Mouse (Mus musculus) WW6 (cell line): ENCODE results near the gene Klhl32.

Source experiments
- DNase-seq: peaks from one replicate; pipeline ENCODE4 v3.0.0-alpha.2; 2013; ENCODE audit warnings: low read depth, low spot score

Gene Klhl32

DNA sequence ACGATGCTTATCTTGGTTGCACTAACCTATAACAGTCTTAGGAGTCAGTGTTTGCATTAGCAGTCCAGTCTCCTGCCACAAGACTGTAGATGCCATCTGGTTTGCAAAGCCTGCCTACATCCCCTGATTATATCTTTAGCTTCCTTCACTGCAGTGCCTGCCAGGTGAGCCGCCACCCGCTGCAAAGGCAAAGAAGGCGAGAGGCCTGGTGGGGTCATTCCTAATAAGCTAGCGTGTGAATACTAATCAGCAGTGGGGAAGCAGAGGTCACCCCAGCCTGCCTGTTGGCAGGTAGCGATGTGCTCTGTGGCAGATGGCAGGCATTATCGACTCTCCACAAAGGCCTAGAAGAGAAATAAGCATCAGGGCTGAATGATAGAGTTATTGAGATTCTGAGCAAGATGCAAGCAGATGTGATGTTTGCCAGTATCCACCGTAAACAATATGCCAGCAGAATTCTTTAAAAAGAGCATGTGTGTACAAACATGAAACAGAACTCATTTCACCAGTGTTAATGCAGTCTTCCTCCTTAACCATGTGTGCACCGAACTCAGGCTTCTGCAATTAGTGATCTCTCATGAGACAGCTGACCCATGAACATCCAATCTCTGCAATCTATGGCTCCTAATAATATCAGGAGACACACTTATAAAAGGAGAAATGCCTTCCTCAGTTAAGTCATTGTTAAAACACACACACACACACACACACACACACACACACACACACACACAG is 219.6 kb downstream of the Klhl32 start:
- DNase-seq: no peak

DNA sequence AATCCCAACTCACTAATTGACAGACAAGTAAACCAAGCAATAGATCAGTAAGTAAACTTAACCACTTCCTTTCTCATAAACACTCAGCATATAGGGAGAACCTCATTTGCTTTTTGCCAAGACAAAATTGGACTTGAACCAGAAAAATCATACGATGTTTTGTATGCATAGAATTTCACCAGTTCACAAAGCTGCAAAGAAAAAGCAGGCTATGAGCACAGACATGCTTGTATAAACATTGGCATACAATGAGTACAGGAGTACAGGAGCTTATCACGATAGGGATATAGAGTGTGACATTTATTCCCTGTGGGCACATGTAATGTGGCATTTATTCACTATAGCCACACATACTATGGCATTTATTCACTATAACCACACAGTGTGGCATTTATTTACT is 220.5 kb downstream of the Klhl32 start:
- DNase-seq: no peak

DNA sequence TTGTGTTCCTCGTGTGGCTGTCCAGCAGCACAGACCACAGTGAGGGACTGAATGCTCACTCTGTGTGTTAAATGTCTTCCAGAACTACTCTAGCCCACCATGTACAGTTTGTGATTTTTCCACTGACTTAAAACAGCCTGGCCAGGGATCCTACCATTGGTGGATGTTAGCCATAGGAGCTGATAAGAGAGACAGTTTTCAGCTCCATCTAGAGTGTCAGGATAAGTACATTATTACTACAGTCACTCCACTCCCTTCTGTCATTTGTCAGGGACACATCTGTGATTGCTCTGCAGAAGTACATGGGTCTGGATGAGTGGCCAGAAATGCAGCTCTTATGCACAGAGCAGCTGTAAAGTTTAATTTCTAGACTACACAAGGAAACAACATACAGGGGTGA is 223.1 kb downstream of the Klhl32 start:
- no peak for DNase-seq

DNA sequence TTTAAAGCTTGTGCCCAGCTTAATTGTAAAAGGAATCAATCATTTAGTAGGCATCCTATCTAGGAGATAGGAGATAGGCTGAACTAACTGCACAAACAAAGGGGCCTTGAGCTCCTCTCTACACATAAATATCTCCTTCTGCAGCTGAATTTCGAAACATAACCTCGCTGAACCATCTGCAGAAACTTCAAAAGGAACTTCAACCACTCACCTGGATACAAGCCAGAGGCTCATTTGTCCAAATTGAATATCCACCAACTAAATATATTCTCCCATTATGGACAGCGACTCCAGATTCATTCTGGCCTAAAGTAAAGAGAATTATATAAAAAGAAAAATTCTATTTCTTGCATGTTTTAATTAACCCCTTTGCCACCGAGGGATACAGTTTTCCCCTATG is 224.2 kb downstream of the Klhl32 start:
- DNase-seq: no peak

DNA sequence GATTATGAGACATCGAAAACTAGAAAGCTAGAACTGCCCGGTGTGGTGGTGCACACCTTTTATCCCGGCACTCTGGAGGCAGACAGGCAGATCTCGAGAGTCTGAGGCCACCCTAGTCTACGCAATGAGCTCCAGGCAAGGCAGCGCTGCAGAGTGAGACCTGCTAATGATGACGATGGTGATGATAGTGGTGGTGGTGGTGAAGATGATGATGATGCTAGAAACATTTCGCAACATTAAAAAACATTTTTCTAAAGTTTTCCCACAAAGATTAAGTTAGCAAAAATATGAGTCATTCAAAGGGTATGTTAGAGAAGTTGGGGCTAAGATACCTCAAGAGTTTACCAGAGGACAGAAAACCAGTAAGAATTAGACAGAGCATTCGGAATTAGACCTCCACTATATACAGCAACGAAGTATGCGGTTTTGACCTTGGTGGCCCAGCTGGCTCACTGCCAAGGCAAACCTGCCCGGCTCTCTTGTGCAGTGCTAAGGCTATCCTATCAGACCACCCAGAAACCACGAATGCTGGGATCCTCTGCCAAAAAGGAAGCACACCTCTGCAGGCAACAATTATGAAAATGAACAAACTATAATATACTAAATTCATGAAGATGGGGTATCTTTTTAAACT is 224.9 kb downstream of the Klhl32 start:
- DNase-seq: no peak

DNA sequence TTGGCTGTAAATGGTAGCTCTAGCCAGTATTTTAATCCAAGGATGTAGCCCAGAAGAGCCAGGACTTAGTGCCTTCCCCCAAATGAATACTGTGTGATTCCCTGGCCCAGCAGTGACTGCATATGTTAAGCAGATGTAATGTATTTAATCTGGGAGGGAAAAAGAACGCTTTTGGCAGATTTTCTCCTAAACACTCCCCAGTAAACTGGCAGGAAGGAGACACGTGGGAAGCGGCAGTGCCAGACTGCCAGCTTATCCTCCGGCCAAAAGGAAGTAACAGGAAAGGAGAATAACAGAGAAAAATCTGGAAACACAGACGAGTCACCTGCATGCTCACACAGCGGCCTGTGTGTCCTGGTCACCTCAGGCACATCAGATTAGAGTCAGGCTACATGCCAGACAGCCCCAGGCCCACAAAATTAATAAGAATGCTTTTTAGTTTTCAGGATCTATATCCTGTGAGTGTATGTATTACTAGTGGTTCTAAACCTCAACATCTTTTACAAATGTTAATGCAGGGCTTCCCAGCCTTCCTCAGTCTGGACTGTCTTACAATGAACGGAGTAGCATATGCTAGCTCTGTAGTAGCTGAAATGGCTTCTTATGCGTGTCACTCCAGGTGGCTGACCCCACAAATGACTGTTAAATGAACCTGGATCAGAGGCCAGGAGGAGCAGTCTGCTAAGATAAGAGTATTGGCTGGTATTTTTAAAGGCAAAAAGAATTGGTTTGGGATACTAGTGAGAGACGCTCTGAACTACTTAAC is 229.3 kb downstream of the Klhl32 start:
- DNase-seq: no peak

DNA sequence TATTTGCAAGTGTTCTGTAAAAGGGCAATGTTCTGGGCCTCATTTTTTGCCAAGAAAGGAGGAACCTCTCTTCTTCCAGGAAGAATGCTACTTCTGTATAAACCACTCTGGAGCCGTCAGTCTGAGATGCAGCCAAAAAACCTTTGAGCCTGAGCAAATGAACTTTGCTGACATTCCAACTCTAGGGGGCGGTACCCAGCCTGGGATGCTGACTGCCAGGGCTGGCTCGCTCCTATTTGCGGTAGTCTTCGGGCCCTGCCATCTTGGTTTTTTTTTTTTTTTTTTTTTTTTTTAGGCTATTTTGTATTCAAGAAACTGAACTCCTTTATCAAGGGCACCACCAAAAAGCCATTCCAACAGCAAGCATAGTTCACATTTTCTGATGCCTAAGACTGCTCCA is 230.5 kb downstream of the Klhl32 start:
- peak; percentile 9 for DNase-seq

DNA sequence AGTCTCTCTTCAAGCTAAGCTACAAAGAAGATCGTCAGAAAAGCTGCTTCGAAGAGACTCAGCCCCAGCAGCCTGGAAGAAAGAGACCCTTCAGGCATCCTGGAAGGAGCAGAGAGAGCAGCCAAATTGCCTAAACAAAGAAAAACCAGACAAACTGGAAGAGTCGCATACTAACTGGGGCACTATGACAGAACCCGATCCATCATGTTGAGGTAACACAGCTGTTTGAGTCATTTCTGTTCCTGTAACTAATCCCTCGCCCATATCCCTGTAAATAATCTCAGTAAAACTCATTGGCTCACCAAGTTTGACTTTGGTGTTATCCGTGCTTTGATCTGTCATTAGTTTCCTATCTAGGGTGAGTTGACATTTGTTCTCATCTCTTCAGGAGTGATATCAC is 230.9 kb downstream of the Klhl32 start:
- DNase-seq: no peak

DNA sequence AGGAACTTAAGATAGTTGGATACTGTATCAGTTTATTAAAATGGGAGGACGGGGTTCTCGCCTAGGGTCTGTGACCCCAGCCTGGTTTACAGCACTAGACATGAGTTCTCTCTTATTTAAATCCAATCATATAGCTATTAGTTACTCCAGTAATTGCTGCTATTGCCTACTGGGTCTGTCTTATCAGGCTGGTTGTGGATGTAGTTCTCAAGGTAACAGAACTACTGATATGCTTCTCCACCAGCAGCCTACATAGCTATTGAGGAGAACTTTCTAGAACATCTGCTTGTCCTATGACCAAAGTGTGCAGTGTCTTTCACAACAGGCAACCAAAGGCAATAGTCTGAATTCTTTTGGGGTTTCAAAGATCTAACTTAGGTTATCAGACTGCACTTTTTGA is 241.4 kb downstream of the Klhl32 start:
- DNase-seq: no peak

DNA sequence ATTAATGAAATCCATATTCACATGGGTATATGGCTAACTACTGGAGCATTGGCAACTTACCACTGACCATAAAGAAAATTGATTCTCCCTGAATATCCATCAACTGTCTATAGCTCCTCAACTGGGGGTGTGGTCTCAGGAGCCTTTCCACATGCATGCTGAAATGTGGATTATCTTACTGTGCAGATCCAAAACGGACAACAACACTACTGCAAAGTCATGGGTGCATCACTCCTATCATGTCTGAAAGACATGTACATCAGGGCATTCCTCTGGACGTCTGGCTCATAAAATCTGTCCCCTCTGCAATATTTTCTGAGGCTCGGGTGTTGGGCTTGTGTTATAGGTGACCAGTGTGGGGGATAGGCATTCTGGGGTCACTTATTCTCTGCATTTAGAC is 241.8 kb downstream of the Klhl32 start:
- no peak for DNase-seq

DNA sequence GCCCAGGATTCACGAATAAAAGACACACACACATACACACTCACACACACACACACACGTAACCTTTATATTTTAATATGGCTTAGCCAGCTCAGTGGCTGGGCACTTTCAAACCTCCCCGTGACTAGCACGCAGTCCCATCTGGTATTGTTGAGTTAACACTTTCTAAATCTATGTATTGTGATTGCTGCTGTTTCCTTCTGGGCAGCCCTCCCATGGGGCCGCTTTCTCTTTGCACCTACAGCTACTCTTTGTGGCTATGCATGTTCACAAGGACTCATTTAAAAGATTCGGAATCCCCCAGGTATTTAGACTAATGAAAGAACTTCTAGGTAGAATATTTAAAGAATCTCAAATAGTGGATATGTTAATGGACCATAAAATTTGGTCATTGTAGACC is 249.2 kb downstream of the Klhl32 start:
- DNase-seq: no peak

DNA sequence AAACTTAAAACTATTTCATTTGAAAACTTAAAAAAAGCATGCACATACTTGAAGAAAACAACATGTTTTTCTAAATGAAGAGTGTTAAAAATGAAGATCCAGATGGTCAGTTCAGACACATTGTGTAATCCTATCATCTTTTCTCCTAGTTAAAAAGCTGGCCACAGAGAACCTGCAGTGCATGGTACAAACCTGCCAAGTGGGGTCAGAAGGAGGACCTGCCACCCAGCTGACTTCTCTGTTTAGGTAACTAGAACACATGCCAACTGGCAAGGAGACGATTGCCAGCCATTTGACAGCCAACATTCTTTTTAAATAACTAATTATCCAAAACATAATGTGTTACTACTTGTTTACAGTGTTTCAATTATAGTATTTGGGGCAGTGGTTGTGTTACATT is 252.3 kb downstream of the Klhl32 start:
- DNase-seq: no peak

DNA sequence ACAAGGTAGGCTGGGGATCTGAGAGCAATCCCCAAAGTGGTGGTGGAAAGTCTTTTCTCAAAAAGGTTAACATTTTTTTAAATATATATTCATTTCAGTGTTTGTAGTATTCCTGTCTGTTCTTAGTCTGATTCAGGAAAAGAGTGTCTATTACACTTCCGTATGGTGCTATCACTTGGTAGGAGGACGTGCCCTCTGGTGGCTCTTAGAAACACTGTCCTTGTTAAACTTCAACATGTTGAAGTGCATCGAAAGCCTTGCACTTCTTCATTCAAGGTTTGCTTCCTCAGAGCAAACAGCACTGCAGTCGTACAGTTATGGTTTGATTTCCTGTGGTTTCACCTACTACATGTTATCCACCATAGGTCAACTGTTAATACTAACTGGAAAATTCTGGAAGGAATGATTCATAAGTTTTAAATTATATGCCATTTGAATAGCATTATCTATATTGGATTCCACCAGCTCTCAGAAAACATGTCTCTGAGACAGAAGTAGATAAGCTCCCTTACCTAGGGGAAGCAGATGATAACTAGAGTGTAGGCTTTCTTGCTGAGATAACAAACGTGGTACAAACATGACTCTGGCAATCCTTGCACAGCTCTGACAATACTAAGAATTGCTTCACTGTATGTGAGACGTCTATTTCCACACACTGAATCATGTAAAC is 253.8 kb downstream of the Klhl32 start:
- DNase-seq: no peak

DNA sequence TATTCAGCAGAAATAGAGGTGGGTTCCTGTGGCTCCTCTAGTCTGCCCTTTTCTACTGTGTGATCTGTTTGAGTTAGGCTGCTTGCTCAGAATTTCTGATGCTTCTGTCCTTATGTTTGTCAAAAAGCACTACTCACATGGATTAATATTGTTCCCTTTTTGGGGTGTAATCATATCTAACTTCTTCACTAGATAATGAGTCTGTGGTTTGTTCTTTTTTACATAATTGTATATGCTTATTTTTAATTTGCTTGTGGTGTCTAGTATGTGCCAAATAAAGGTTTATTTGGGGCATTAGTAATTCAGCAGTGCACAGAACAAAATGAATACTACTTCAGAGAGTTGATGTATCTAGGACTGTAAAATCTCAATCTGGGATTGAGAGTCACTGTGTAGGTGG is 256.1 kb downstream of the Klhl32 start:
- no peak for DNase-seq

DNA sequence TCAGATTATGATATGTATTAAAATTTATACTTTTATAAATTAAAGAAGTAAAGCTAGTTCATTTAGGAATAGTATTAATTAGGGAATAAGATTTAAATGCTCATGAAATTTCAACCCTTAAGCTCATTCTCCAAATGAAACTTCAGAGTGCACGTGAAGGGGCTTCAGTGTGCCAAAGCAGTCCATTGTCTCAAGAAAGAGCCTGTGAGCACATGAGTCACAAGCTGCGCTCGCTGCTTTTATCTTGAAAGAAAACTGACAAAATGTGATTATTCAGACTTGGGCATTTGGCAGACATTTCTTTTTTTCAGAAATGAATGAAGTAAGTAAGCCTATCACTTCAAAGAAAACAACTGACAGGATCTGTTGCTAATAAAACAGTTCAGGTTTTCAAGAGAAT is 266.9 kb downstream of the Klhl32 start:
- DNase-seq: no peak

DNA sequence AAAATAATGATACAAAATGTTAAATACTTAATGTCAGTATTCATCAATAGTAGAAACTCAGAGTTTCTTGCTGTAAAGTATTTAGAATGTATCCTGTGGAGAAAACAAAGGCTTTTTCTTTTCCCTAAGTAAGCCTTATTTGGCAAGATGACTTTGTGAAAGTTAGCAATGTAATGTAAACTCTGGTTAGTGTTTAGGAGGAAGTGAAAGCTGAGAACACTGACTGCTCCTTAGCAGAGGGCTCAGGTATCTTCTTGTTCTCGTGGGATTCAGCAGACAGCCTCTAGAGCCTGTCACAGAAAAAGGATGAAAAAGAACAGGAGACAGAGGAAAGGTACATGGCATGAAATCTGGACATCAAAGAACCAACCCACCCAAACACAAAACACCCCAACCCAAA is 268.6 kb downstream of the Klhl32 start:
- no peak for DNase-seq

DNA sequence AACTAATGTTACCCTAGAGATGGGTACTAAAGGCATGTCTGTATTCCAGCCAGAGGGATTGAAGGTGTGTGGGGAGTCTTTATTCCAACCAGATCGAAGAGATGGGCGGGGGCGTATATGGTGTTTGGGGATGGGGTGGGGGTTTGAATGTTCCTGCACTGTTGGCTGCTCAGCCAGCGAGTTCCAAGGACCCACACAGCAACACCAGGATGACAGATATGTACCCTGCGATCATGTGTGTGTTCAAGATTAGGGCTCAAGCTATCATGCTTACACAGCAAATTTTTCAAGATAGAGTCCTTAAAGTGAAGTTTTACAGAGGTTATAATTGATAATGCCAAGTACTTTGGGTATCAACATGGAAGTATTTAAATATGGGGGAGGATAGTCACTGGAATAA is 273.3 kb downstream of the Klhl32 start:
- no peak for DNase-seq

DNA sequence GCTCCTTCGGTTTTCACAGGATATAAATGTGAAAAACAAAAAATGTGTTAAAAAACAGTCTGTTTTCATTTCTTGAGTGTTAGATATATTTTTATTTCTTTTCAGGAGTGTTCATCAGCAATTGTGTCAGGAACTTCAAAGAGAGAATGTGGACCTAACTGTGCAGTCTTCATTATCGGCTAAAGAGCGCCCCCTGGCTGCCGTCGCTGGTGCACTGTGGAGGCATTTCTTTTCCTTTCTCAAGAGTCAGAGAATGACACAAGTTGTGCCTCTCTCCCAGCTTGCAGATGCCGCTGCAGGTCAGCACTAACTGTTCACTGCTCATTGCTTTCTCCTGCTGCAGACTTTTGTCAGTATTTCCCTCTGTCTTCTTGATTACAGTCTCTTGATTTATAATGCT is 276.6 kb downstream of the Klhl32 start:
- peak; percentile 24 for DNase-seq

DNA sequence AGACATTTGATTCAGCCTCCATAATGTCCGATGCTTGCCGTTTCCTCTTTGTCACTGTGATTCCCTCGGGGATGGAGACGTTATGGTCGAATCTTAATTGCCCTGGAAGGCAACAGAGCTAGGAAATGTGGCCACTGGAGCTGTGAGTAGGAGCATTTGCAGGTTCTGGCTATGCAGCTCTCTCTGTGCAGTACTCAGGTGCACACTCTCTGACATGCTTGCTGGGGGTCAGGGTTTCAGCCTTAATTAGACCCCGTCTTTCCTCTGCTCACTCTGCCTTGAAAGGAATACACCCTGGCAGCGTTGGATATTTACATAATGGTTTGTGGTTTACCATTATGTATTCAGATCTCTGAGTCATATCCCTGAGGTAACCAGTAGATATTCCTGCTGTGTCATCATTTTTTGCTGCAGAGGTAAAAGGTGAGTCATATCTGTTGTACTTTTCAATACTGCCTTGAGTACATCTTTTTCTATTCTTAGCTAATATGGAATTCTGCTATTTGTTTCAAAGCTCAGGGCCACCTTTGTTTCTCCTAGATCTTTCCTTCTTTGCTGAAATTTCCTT is 281.9 kb downstream of the Klhl32 start:
- no peak for DNase-seq

DNA sequence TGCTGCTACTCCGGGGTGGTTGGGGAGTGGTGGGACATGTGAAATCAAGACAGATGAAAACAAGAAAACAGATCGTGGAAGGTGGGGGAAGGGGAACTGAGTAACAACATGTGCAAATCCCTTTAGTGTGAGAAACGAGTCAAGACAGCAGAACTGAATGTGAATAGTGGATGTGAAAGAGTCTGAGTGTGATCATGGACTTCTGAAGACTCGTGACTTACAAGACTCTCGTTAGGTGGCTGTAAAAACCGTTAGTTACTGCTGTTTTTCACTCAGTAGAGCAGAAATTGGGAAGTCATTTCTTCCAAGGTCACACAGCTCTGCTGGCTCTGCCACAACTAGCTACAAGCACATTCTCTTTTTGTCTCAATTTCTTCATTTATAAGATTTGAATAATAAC is 282.9 kb downstream of the Klhl32 start:
- no peak for DNase-seq
